Mouse (Mus musculus) hindbrain, postnatal 0 days (tissue): Measurements from ENCODE around the gene Slc41a3. TPM values are rescaled to one million over a fixed set of nuclear protein-coding genes. Genes with fewer than 3 reads are reported as not detected.

Experiments used
- ATAC-seq: fragments of 200-750 bp; cut with Nextera tagmentation; 2 replicates; pipeline ENCODE4 v1.8.0; 2017; ENCODE audit warnings: mild to moderate bottlenecking, moderate TSS enrichment, moderate library complexity
- DNase-seq: peaks from one replicate; pipeline ENCODE4 v3.0.0-alpha.2; 2015; ENCODE audit warnings: low spot score
- H3K27ac ChIP-seq: fragments of 300-500 bp; sonication (generic); 2 replicates; pipeline ENCODE4 v1.5.1; 2014; ENCODE audit warnings: mild to moderate bottlenecking
- H3K27me3 ChIP-seq: fragments of 300-500 bp; sonication (generic); 2 replicates; pipeline ENCODE4 v1.6.1; 2014; ENCODE audit warnings: low read length, mixed read lengths; ENCODE audit not compliant: insufficient read depth
- H3K36me3 ChIP-seq: fragments of 300-500 bp; sonication (generic); 2 replicates; pipeline ENCODE4 v1.6.1; 2014; ENCODE audit warnings: low read length, mixed read lengths; ENCODE audit not compliant: insufficient read depth
- H3K4me1 ChIP-seq: fragments of 300-500 bp; sonication (generic); 2 replicates; pipeline ENCODE4 v1.6.1; 2014; ENCODE audit warnings: antibody characterized with exemption, low read length, mixed read lengths; ENCODE audit not compliant: insufficient read depth
- H3K4me2 ChIP-seq: fragments of 300-500 bp; sonication (generic); 2 replicates; pipeline ENCODE4 v1.6.1; 2014; ENCODE audit warnings: low read depth, mild to moderate bottlenecking, low read length, moderate library complexity, mixed read lengths
- H3K4me3 ChIP-seq: fragments of 300-500 bp; sonication (generic); 2 replicates; pipeline ENCODE4 v1.5.1; 2014; ENCODE audit warnings: low read length
- H3K9ac ChIP-seq: fragments of 300-500 bp; sonication (generic); replicated peaks from 2 replicates; pipeline ENCODE4 v1.6.1; 2014; ENCODE audit warnings: mild to moderate bottlenecking, low read length, moderate library complexity, mixed read lengths
- H3K9me3 ChIP-seq: fragments of 300-500 bp; sonication (generic); 2 replicates; pipeline ENCODE4 v1.6.1; 2016; ENCODE audit warnings: low read length, mixed read lengths
- CTCF ChIP-seq: IDR thresholded peaks from 2 replicates; pipeline ENCODE4 v1.5.1; 2016; ENCODE audit warnings: antibody characterized with exemption, control low read depth, low read depth
- WGBS: fragments of 180-500 bp; shearing (Covaris S2); extraction: QIAGEN DNeasy Blood & Tissue Kit; methylation state at CpG from one replicate; pipeline ENCODE4 v1.1.7; 2014; 5-methylcytosine and 5-hydroxymethylcytosine counted together
- polyA plus RNA-seq: library from polyadenylated mRNA; unstranded; fragments of >200 nt; fragmentation: Nextera tagmentation; extraction: Ambion mirVana; gene quantifications from 2 replicates; pipeline ENCODE4 v1.2.1, GENCODE M21; 2015
- total RNA-seq: library from RNA; depleted of rRNA; stranded (reverse); fragments of >200 nt; gene quantifications from 2 replicates; pipeline ENCODE4 v1.2.3, GENCODE M21; 2014

Gene Slc41a3
- total and polyA plus RNA-seq, 2 experiments from 2014 or later = 17.6 to 18.0 TPM

DNA sequence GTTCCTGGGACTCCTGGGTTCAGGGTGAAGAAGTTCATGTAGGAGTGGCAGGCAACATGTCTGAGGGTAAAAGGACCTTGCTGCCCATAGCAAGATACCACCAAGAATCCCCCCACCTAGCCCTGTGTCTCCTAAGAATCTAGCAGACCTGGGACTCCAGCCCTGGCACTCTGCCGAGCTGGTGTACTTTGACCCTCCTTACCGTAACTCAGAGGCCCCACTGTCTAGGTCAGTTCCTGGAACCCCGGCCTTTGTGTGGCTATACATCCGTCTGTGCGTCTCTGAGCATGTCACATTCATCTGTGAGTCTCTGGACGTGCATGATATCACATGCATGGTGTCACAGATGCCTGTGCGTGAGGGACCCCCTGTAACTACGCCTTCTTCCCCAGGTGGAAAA, 34.1 kb upstream of the Slc41a3 start:
- H3K4me3 ChIP-seq = no peak overlapping the region
- no peaks in the 10 kb centered on the region for H3K27me3 ChIP-seq
- H3K4me2 ChIP-seq = no peak overlapping the region
- H3K27ac ChIP-seq = no peak overlapping the region
- H3K36me3 ChIP-seq = no peaks in the 10 kb centered on the region
- 82% methylated on average over 8 of the region's 8 CpGs for WGBS
- no peak for DNase-seq
- 0 out of 2 replicates have a peak, but pooled peaks cover under 1% of the 10 kb centered on the region for H3K4me1 ChIP-seq
- no peak for ATAC-seq
- TF ChIP-seq CTCF = no peak
- no peak overlapping the region for H3K9ac ChIP-seq
- H3K9me3 ChIP-seq = no peaks in the 10 kb centered on the region

DNA sequence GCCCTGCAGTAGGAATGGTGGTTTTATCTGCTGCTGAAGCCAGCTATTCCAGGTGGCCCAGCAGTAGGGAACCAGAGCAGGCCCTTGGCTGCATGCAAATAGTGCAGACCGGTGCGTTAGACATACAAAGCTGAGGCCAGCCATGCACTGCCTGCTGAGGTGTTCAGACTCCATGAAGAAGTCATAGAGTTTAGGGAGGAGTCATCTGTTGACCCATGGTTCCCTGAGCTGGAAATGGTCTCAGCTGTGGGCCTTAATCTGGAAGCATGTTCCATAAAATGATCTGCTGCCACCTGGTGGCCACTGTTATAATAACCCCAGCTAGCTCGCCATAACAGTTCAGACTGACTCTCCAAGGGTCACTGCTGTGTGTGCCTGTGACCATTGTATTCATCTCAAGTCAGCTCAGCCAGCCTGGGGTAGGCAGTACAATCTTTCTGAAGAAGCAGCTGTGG, 29.2 kb upstream of the Slc41a3 start:
- no peaks in the 10 kb centered on the region for H3K4me1 ChIP-seq
- H3K4me3 ChIP-seq = no peak overlapping the region
- no peaks in the 10 kb centered on the region for H3K9me3 ChIP-seq
- TF ChIP-seq CTCF = peak; percentile 92
- no peaks in the 10 kb centered on the region for H3K27me3 ChIP-seq
- WGBS = 24% methylated on average over 3 of the region's 3 CpGs
- no peak overlapping the region for H3K4me2 ChIP-seq
- DNase-seq = peak; percentile 93
- peak; percentile 81 for ATAC-seq
- H3K27ac ChIP-seq = no peak overlapping the region; the same call in 1 of the 2 replicates
- H3K36me3 ChIP-seq = no peaks in the 10 kb centered on the region
- H3K9ac ChIP-seq = no peak overlapping the region

- H3K4me1 ChIP-seq = no peaks in the 10 kb centered on the region
- ATAC-seq (no peak), DNase-seq (no peak)
- no peak for TF ChIP-seq CTCF
- H3K36me3 ChIP-seq = no peaks in the 10 kb centered on the region
- H3K4me2 ChIP-seq = no peak overlapping the region
- H3K9ac ChIP-seq = no peak overlapping the region; the same call in 1 of the 2 replicates
- no peaks in the 10 kb centered on the region for H3K27me3 ChIP-seq
- no peak overlapping the region for H3K4me3 ChIP-seq
- H3K27ac ChIP-seq = no peak overlapping the region
- 57% methylated on average over 3 of the region's 3 CpGs for WGBS
- H3K9me3 ChIP-seq = no peaks in the 10 kb centered on the region
Observed at GRCm38 (mm10) chr6:90578174-90578573, 26.4 kb upstream of the Slc41a3 start.

DNA sequence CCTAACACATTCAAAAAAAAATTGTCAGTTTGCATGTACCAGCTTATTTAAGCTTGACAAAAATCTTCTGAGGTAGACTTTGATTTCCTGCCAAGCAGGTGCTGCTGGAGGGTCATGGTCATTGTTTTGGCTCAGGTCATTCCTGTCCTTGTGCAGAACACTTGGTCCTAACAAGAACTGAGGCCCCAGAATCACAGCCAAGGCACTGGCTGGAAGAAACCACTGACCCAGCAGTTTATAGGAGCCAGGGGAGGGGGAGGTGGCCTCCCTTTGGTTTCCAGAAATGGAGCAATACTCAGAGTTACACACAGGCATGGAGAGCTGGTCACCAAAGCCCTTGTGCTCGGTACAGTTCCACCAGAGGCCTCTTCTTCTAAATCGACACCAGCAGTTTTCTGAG, 22.2 kb upstream of the Slc41a3 start:
- H3K27me3 ChIP-seq = no peaks in the 10 kb centered on the region
- no peaks in the 10 kb centered on the region for H3K4me1 ChIP-seq
- no peak overlapping the region for H3K4me3 ChIP-seq
- TF ChIP-seq CTCF = no peak
- DNase-seq = no peak
- no peaks in the 10 kb centered on the region for H3K36me3 ChIP-seq
- no peak overlapping the region for H3K4me2 ChIP-seq
- H3K27ac ChIP-seq = no peak overlapping the region
- 74% methylated on average over 2 of the region's 2 CpGs for WGBS
- no peak overlapping the region for H3K9ac ChIP-seq
- ATAC-seq = no peak
- H3K9me3 ChIP-seq = no peaks in the 10 kb centered on the region

DNA sequence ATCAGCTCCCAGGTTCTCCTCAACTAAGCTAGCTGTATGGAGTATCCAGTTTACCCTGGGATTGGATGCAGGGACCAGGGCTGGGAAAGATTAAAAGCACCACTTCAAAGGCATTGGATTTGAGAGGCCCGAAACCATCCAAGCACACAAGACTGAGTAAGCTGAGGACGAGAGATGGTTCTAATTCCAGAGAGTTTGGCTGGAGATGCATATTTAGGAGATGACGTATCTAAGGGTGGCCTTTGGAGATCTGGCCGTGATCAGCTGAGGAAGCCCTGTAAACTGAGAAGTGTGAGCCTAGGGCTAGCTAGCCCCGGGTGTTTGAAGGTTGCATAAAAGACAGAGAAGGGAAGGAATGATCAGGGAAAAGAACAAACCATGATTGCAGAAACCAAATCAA, 16.4 kb upstream of the Slc41a3 start:
- no peaks in the 10 kb centered on the region for H3K27me3 ChIP-seq
- no peaks in the 10 kb centered on the region for H3K9me3 ChIP-seq
- DNase-seq (no peak), ATAC-seq (no peak)
- no peaks in the 10 kb centered on the region for H3K4me1 ChIP-seq
- no peak for TF ChIP-seq CTCF
- H3K4me2 ChIP-seq = no peak overlapping the region
- WGBS = 78% methylated on average over 5 of the region's 5 CpGs
- H3K9ac ChIP-seq = no peak overlapping the region
- H3K36me3 ChIP-seq = no peaks in the 10 kb centered on the region
- no peak overlapping the region for H3K27ac ChIP-seq
- no peak overlapping the region for H3K4me3 ChIP-seq

DNA sequence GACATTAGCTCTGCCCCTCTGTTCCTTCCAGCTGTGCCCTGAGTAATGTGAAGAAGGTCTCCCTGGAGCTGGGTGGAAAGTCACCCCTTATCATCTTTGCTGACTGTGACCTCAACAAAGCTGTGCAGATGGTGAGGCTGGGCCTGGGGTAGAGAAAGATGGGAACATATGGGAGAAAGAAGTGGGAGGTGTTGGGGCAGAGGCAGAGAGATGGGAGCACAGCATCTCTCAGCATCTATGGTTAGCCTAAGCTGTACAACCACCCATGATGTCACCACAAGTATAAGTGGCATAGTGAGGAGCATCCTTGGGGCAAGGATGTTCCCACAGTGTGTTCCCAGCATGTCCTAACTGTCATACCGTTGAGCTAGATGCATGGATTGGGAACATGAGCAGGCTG, 13.8 kb upstream of the Slc41a3 start:
- no peak overlapping the region for H3K4me3 ChIP-seq
- TF ChIP-seq CTCF = no peak
- no peaks in the 10 kb centered on the region for H3K36me3 ChIP-seq
- H3K9ac ChIP-seq = no peak overlapping the region
- H3K4me2 ChIP-seq = no peak overlapping the region
- DNase-seq (no peak), ATAC-seq (no peak)
- WGBS = 74% methylated on average over 1 of the region's 1 CpGs
- H3K4me1 ChIP-seq = no peaks in the 10 kb centered on the region
- H3K27me3 ChIP-seq = no peaks in the 10 kb centered on the region
- H3K9me3 ChIP-seq = no peaks in the 10 kb centered on the region
- H3K27ac ChIP-seq = no peak overlapping the region

GRCm38 (mm10) chr6:90594972-90595371, 9.6 kb upstream of the Slc41a3 start:
- Histone ChIP-seq H3K27me3 (no peaks in the 10 kb centered on the region), H3K4me2 (no peak overlapping the region), H3K36me3 (no peaks in the 10 kb centered on the region), H3K9me3 (no peaks in the 10 kb centered on the region), H3K27ac (no peak overlapping the region), H3K4me1 (no peaks in the 10 kb centered on the region), H3K4me3 (no peak overlapping the region), H3K9ac (no peak overlapping the region)
- WGBS = 94% methylated on average over 1 of the region's 1 CpGs
- ATAC-seq = no peak
- no peak for TF ChIP-seq CTCF
- DNase-seq = no peak
